Mouse (Mus musculus): ENCODE measurements around the gene Zfp57. TPM values are rescaled to one million over a fixed set of nuclear protein-coding genes. Genes with fewer than 3 reads are reported as not detected.
"Not testable (repeated sequence)": the region's sequence is repeated elsewhere in the genome, so short reads cannot be mapped to it uniquely, and the experiment has no call there.

Gene Zfp57
- polyA plus RNA-seq, 1 experiment: 80.0 TPM

DNA sequence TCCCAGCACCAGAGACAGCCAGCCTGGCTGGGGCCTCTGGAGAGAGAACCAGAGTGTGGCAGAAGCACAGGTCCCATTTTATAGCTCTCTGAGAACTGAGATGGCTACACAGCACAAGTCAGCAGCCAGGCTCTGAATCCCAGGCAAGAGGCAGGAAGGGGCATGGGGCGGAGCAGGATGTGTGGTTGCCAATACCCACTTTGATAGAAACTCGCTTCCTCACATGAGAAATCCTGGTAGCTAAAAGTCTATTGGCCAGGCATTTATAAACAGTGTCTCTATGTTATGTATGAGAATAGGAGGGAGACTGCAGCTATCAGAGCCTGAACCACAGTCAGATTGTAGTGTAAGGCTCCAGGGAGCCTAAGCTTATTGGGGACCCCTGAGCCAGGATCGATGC lies 28.2 kb upstream of the Zfp57 start:
- H3K27ac ChIP-seq (ENCODE audit: insufficient read depth, low read length): no peak overlapping the region
- TF ChIP-seq CTCF (IDR thresholded peaks at IDR 0.05; ENCODE audit: borderline replicate concordance, insufficient read depth, low read length): no peak
- no peak for TF ChIP-seq POLR2A (IDR thresholded peaks at IDR 0.05; ENCODE audit: low read depth, low read length)
- no peaks in the 10 kb centered on the region for H3K4me1 ChIP-seq (ENCODE audit: control insufficient read depth, insufficient read depth, low read length)
- H3K4me3 ChIP-seq (ENCODE audit: insufficient read depth, low read length): no peak overlapping the region

DNA sequence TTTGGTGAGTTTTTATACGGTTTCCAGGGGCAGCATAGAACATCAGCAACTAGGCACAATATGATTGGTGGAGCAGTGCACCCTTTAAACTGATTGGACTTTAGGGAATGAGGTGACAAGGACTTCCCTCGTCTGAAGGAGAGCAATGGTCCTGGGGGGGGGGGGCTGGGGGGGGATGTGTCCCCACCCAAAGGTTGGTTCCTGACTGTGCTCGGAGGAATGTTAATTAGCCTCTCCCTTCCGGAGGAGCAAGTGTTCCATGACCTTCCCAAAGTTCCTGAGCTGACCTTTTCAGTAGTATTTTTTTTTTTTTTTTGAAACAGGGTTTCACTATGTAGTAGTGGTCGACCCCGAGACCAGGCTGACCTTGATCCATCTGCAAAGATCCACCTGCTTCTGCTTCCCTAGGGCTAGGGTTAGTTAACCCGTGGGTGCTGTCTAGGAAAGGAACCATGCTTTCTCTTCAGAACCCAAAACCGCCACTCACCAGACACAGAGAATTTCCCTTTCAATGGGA lies 27.6 kb upstream of the Zfp57 start:
- no peak for TF ChIP-seq POLR2A (IDR thresholded peaks at IDR 0.05; ENCODE audit: low read depth, low read length)
- H3K4me3 ChIP-seq (ENCODE audit: insufficient read depth, low read length): no peak overlapping the region
- no peak overlapping the region for H3K27ac ChIP-seq (ENCODE audit: insufficient read depth, low read length)
- no peaks in the 10 kb centered on the region for H3K4me1 ChIP-seq (ENCODE audit: control insufficient read depth, insufficient read depth, low read length)

DNA sequence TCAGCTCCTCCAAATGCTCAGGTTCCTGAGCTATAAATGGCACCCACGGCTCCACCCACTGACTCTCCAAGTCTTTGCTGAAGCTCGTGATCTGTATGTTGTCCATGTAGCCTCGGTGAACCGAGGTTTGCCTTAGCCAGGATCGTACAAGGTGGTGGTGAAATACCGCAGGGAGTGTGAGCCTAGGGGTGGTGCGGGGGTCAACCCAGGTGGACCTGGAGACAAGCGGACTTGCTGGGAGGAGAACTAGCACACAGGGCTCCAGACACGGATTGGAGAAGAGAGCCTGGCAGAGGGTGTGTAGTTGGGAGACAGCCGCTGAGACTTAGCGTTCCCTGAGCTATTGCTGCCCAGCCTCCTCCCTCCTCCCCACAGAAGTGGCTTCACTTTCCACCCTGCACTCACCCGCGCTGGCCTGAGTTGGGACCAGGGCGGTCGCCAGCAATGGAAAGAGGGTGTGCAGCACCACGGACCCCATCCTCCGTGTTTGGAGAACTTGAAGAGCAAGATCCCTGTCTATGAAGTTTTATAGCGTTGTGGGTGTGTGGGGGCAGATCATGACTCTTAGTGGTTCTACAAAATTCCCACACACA lies 19.6 kb upstream of the Zfp57 start, which contains the start of gene 2410137M14Rik:
Gene 2410137M14Rik, minus strand, starts transcription at position 17 of the 593 bp plus-strand sequence.
- H3K4me1 ChIP-seq (ENCODE audit: control insufficient read depth, insufficient read depth, low read length): no peaks in the 10 kb centered on the region
- H3K27ac ChIP-seq (ENCODE audit: insufficient read depth, low read length): no peak within 1 kb of the TSS
- no peak within 1 kb of the TSS for H3K4me3 ChIP-seq (ENCODE audit: insufficient read depth, low read length)
- TF ChIP-seq CTCF (IDR thresholded peaks at IDR 0.05; ENCODE audit: borderline replicate concordance, insufficient read depth, low read length): no peak
- no peak for TF ChIP-seq POLR2A (IDR thresholded peaks at IDR 0.05; ENCODE audit: low read depth, low read length)

DNA sequence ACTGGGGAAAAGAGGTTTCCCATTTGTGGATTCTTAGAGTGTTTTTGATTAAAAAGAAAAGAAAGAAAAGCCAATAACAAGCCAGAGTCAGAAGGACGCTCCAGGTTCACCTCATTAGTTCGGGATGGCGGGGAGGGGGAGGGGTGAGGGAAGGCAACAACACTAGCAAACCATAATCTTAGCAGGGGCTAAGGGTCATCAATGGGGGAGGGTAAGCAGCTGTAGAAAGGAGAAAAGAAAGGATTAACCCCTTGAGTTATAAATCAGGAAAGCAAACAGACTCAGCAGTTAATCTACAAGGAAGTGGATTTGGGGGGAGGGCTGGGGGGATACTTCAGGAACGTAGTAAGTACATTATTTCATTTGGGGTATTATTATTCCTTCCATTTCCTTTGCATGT lies 19.1 kb upstream of the Zfp57 start:
- Histone ChIP-seq H3K27ac (ENCODE audit: insufficient read depth, low read length) (no peak overlapping the region), H3K4me3 (ENCODE audit: insufficient read depth, low read length) (no peak overlapping the region)
- no peak for TF ChIP-seq CTCF (IDR thresholded peaks at IDR 0.05; ENCODE audit: borderline replicate concordance, insufficient read depth, low read length)
- TF ChIP-seq POLR2A (IDR thresholded peaks at IDR 0.05; ENCODE audit: low read depth, low read length): no peak

DNA sequence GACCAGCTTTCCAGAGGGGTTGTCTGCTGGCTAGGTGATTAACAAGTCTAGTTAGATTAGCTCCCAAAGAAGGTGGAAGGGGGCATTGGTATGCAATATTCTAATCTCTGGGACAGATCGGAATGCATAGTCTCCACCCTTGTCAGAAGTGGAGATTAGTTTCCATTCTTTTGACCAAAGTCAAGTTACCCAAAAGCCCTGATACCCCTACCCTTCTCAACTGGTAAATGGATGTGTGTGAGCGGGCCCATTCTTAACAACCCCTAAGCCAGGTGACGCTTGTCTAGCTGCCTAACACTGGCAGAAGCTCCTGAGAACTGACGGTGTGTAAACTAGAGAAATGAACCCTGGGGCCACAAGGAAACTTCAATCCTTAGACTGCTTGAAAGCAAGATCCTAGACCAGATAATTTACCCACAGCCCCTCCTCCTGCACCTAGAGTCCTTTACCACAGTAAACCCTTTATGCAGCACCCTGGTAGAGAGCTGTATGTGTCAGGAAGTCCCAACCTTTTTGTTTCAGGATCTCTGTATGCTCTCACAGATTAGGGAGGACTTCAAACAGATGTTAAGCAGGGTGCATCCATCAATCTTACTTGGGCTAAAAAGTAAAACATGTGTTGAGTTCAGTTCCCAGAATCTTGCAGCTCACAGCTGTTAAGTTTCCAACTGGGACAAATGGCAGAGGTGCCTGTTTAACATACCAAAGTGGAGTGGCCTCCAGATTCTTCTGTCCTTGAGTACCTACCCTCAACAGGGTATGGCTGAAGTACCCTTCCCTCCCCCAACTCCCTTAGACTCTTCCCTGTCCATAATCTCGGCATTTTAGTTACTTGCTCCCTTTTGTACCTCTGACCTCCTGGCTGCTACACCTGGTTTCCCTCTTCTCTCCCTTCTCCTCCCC lies 18.5 kb upstream of the Zfp57 start:
- TF ChIP-seq CTCF (IDR thresholded peaks at IDR 0.05; ENCODE audit: borderline replicate concordance, insufficient read depth, low read length): no peak
- no peak for TF ChIP-seq POLR2A (IDR thresholded peaks at IDR 0.05; ENCODE audit: low read depth, low read length)
- no peak overlapping the region for H3K4me3 ChIP-seq (ENCODE audit: insufficient read depth, low read length)
- H3K27ac ChIP-seq (ENCODE audit: insufficient read depth, low read length): no peak overlapping the region
- no peaks in the 10 kb centered on the region for H3K4me1 ChIP-seq (ENCODE audit: control insufficient read depth, insufficient read depth, low read length)

More for the DNA sequence above, 19.1 kb upstream of the Zfp57 start:
- H3K4me1 ChIP-seq (ENCODE audit: control insufficient read depth, insufficient read depth, low read length): no peaks in the 10 kb centered on the region

DNA sequence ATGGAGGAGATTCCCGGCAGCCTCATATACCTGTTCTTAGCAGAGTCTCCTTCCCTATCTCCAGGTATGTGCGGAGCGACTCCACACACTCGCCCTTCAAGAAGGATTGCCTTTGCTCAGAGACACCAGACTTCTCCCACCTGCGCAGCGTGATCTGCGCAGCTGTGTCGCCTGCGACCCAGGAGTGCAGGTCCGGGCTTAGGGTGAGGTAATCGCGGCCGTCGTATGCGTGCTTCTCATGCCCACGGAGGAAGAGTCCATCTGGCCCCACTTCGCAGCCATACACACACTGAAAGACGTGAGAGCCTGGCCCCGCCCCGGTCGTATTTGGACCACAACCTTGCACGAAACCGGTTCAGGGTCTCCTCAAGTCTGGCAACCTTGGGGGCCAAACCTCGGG lies 12.5 kb upstream of the Zfp57 start:
- no peak overlapping the region for H3K4me3 ChIP-seq (ENCODE audit: insufficient read depth, low read length)
- no peak for TF ChIP-seq CTCF (IDR thresholded peaks at IDR 0.05; ENCODE audit: borderline replicate concordance, insufficient read depth, low read length)
- no peak for TF ChIP-seq POLR2A (IDR thresholded peaks at IDR 0.05; ENCODE audit: low read depth, low read length)
- H3K27ac ChIP-seq (ENCODE audit: insufficient read depth, low read length): no peak overlapping the region
- no peaks in the 10 kb centered on the region for H3K4me1 ChIP-seq (ENCODE audit: control insufficient read depth, insufficient read depth, low read length)

DNA sequence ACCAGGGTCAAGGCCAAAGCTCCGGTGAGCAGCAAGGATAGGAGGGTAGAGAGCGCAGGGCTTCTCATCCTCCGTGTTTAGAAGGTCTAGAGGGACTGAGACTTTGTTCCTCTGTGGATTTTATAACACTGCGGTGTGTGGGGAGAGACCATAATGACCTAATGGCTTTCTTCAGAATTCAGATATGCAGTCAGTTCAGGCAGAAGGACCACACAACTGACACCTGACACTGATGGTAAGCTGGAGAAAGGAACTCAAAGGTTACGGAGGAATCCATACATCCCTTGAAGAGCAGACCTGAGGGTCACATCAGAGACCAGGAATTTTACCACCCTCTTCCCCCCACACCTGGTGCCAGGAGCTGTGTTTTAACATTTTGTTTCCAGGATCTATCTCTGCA lies 11.5 kb upstream of the Zfp57 start, which contains the start of gene H2-M5:
Gene H2-M5, minus strand, starts transcription at position 101 of the 400 bp plus-strand sequence.
- TF ChIP-seq CTCF (IDR thresholded peaks at IDR 0.05; ENCODE audit: borderline replicate concordance, insufficient read depth, low read length) (no peak), POLR2A (IDR thresholded peaks at IDR 0.05; ENCODE audit: low read depth, low read length) (no peak)
- Histone ChIP-seq H3K27ac (ENCODE audit: insufficient read depth, low read length) (no peak within 1 kb of the TSS), H3K4me1 (ENCODE audit: control insufficient read depth, insufficient read depth, low read length) (no peaks in the 10 kb centered on the region), H3K4me3 (ENCODE audit: insufficient read depth, low read length) (no peak within 1 kb of the TSS)

DNA sequence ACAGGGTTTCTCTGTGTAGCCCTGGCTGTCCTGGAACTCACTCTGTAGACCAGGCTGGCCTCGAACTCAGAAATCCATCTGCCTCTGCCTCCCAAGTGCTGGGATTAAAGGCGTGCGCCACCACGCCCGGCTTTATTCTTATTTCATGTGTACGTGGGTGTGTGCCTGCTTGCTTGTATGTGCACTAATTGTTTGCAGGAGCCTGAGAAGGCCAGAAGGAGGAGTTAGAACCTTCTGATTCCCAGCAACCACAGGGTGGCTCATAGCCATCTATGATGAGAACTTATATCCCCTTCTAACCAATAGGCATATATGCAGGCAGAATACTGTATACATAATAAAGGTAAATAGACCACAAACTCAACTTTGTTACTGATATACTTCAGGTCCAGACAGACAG lies 10.3 kb upstream of the Zfp57 start:
- H3K4me1 ChIP-seq (ENCODE audit: control insufficient read depth, insufficient read depth, low read length); H3K4me3 ChIP-seq (ENCODE audit: insufficient read depth, low read length); H3K27ac ChIP-seq (ENCODE audit: insufficient read depth, low read length): not testable (repeated sequence)

DNA sequence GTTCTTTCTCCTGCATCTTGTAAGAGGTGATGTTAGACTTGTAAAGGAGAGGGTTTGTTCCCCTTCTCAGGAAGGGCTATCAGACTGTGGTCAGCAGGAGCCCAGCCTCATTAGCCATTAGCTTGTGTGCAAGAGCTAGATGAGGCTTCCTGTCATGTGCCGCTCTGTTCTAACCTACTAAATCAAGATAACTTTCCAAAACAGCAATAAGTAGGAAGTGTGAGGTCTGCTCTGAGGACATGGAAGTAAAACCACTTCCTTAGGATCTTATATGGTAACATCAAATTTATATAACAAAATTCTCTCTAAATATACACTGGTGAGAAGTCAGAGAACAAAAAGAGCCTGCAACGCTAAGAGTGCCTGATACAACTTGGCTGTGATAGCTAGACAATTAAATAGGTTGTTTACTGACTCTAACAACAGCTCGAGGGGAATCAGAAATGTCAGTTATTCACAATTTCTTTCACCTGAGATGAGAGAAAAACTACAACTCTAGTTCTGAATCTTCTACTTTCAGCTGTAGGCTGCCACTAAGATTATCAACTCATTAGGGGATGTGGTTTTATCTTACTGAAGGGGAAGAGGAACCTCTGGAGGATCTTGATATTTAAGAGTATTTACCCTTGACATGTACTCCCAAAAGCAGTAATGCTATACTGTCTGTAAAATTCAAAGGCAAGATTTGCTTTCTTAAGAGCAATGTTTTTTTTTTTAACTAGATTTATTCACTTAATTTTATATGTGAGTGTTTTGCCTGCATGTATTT lies 8.4 kb upstream of the Zfp57 start:
- TF ChIP-seq CTCF (IDR thresholded peaks at IDR 0.05; ENCODE audit: borderline replicate concordance, insufficient read depth, low read length) (no peak), POLR2A (IDR thresholded peaks at IDR 0.05; ENCODE audit: low read depth, low read length) (no peak)
- Histone ChIP-seq H3K4me1 (ENCODE audit: control insufficient read depth, insufficient read depth, low read length) (peaks cover 3% of the 10 kb centered on the region; the same call in 1 of the 2 replicates), H3K4me3 (ENCODE audit: insufficient read depth, low read length) (no peak overlapping the region), H3K27ac (ENCODE audit: insufficient read depth, low read length) (no peak overlapping the region)

Measured in embryonic fibroblast, embryonic 13.5 days (primary cell).